Mouse (Mus musculus) thymus, postnatal 14 days (tissue): ENCODE results near the gene Gm6902.
"Not testable (repeated sequence)": the region's sequence is repeated elsewhere in the genome, so short reads cannot be mapped to it uniquely, and the experiment has no call there.

Experiments used
- DNase-seq: peaks from one replicate; pipeline ENCODE4 v3.0.0; 2021

Gm6902 gene

GRCm38 (mm10) chr7:23278800-23279199 is at the start of gene Gm6902:
Gene Gm6902 (minus strand): TSS chr7:23278900.
- DNase-seq = not testable (repeated sequence)

- DNase-seq = not testable (repeated sequence)
These were observed 22.2 kb upstream of the Gm6902 start, which contains the start of gene Nlrp4e for GRCm38 (mm10) chr7:23300892-23301291. Gene Nlrp4e (plus strand): TSS chr7:23301192.

GRCm38 (mm10) chr7:23251582-23251981 is 27.1 kb downstream of the Gm6902 start, which contains the start of gene Vmn1r166:
Gene Vmn1r166 (minus strand): TSS chr7:23251682.
- DNase-seq = not testable (repeated sequence)
